Mouse (Mus musculus) liver, adult (tissue): ENCODE results near the gene H2-M10.1.
"Not testable (repeated sequence)": the region's sequence is repeated elsewhere in the genome, so short reads cannot be mapped to it uniquely, and the experiment has no call there.

Experiments used
- GATA4 ChIP-seq: IDR thresholded peaks from 2 replicates; pipeline ENCODE4 v1.6.1; 2014; ENCODE audit warnings: mild to moderate bottlenecking, low read length; ENCODE audit not compliant: insufficient replicate concordance

Gene H2-M10.1

GRCm38 (mm10) chr17:36326055-36326454, at the start of gene H2-M10.1:
TSS of gene H2-M10.1 (minus strand) at chr17:36326155.
- TF ChIP-seq GATA4 = no peak

- TF ChIP-seq GATA4 = not testable (repeated sequence)
Measured at GRCm38 (mm10) chr17:36368317-36368716, 42.4 kb upstream of the H2-M10.1 start, which contains the start of gene H2-M10.3. TSS of gene H2-M10.3 (minus strand) at chr17:36368417.

DNA sequence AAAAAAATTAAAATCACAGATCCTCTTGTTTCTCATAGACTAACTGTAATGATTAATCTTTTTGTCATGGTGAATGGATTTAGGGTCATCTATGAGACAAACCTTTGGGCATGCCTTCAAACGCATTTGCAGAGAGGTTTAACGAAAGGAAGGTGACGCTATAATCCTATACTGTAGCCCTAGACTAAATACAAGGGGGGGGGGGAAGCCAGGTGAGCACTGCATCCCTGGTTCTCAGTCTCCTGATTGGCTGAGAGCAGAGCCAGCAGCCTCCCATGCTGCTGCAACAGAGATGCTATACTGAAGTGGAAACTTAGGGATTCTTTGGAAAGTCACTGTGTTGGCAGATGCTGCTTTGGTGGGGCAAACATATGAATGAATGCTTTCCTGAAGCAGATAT, 29.8 kb upstream of the H2-M10.1 start:
- no peak for TF ChIP-seq GATA4

DNA sequence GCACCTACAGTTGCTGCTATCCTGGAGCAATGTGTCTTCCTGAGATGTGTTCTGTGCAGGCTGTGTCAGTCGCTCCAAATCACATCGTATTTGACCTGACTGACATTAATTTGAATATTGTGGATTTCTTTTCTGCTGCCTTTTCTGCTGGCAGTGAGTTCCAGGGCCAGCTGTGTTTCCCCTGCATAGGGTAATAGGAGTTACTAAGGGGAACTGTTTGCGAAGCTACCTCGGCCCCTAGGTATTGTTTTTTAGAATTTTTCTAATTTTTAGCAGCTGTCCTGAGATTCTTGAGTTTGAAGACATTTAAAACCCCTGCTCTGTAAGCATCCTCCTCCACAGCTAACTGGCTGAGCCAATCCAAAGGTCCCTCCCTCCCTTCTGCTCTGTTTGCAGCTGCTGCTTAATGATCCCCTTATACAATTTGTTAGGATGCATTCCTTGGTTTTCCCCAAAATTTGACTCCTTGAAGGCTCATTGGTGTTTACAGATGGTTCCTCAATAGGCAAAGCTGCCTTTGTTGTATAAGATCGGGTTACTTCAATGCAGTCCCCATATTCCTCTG, 10.2 kb downstream of the H2-M10.1 start:
- no peak for TF ChIP-seq GATA4

DNA sequence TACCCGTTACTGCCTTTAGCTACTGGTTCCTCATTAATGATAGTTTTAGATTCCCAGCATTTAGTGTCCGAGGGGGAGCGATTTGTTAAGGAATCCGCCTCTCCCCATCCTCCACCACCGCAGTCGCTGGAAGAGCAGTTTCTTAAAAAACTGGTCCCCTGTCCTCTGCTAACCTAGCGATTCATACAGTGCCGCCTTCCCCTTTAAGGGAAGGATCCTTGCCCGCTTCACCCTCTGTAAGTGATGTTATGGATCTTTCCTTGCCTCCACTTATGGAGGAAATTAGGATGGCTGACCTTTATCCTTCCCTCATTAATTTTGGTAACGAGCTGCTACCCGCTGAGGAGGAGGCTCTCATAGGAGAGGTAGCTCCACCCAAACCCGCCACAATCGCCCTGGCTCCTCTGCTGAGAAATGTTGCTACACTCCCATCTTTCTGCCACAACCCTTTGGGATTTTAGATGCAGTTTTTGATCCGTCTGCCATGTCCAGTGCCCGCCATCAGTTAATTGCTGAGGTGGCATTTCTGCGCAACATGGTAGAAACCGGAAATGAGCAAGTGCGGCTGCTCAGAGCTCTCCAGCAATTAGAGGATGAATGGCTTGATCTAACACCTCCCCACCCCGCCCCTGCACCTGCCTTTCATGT, 10.8 kb downstream of the H2-M10.1 start:
- TF ChIP-seq GATA4 = no peak

DNA sequence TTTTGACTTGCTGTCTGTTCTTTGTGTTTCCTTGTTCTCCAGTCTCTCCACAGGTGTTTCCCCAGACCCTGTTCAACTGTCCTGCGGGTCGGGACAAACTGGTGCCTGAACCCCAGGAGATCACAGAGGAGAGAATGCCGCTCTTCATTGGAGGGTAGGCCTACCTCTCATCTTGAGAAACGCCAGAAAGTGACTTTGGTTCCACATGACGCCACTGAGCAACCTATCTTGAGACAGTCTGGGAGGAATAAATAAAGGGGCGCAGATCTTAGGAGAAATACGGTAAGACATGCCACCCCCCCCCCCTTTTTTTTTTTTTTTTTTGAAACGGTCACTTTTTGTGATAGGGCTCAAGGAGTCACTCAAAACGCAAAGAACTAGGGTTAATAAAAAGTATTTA, 11.4 kb downstream of the H2-M10.1 start:
- no peak for TF ChIP-seq GATA4

GRCm38 (mm10) chr17:36309293-36309692, 16.7 kb downstream of the H2-M10.1 start:
- no peak for TF ChIP-seq GATA4

DNA sequence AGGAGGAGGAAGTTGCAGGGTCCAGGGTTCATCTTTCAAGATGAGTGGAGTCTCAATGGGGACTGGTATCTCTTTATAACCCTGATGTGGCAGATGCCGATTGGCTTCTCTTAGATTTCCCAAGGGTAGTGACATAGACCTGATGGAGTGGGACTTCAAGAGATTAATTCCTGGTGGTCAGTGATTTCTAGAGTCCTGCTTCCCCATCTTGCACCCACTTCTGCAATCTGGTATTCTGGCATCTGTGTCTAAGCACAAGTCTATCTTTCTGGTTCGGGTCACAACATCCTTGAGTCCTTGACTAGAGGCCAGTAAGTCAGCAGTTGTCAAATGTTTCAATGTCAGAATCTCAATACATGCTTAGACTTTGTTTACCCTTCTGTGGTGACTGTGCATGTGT, 39.6 kb downstream of the H2-M10.1 start, which contains the start of gene H2-M10.2:
TSS of gene H2-M10.2 (minus strand) at position 101 of the 400 bp plus-strand sequence.
- no peak for TF ChIP-seq GATA4

DNA sequence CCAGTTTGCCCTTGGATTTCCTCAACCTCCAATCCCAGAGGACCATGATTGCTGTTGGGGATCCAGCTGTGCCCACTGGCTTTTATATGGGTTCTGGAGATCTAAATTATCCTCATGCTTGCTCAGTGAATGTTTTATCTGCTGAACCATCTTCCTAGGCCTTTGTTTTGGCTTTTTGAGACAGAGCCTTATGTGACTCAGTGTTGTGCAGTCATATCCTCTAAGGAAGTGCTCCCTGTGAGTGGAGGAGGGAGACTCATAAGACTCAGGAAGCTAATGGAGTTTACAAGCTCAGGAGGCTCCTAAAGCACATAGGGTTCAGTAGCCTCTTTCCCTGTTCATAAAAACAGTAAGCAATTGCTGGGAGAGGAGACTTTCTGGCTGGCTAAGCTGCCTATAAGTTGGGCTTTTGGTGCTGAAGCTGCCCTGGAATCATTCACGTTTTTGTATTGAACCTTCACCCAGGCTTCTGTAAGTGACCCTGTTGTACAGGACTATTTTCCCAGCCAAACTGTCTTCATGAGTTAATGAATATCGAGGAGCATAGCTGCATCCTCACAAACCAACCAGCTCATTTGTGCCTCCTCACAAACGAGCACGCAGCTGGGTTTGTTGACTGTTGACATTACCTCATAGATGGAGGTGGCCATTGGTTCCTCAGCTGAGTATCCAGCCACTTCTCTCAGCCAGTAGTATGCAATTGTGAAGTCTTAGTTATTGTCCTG, 44.3 kb downstream of the H2-M10.1 start:
- no peak for TF ChIP-seq GATA4

DNA sequence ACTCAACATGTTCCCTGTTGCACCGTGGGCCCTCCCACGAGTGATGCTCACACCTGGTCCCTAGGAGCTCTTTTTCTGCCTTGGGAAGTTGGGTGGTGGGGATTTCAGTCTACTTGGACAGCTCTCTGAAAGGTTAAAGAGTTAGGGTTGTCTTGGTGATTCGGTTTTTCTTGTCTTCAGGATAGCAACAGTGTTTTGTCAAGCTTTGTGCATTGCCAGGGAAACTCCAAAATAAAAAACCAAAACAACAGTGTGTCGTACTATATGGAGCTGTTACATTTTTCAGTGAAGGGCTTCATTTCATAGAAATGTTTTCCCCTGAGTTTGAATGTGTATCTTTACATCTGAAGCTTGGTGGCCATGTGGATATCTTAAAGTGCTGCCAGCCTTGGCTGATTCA, 51.2 kb downstream of the H2-M10.1 start:
- no peak for TF ChIP-seq GATA4

DNA sequence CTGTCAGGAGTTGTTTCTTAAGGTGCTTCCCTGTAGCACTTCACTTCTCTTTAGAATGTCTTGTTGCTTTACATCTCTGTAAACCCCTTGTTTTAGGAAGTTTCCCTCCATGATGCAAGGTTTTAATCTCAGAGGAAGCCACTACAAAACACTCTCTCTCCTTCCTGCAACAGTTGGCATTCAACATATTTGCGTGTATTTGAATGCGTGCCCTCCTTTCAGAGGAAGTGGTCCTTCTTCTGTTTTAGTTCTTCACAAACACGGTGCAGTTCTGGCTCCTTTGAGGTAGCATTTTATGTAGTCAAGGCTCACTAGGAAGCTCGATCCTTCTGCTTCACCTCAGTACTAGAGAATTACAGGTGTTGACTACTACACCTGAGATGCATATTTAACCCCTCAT, 52.2 kb downstream of the H2-M10.1 start:
- TF ChIP-seq GATA4 = no peak
